In the genomic region with DNA sequence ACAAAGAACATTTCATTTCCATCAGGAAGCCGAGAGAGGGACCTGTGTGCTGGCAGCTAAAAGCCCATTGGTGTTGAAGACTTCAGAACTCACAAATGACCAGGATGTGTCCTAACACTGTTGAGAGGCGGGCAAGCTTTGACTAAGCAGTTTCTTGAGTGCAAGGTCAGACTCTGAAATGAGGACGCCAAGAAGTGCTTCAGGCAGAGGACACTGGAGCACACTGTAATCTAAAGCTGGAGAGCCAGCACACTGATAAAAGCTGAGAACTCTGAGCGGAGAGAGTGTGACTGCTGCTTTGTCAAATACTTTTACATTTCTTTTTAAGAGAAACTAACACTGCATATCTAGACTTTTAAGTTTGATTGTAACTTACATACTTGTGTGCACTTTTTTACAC, we compare ENCODE assay signal across 9 mouse cellular contexts.
A peak's percentile ranks its signal among the peaks of the same experiment; 100 is the strongest.
DNase-seq lines count a peak whose midpoint lies in the region; ATAC-seq and TF ChIP-seq lines count a peak whose summit lies in the region.
"Had no signal": no experiment of that assay in that cellular context is flagged by ENCODE, and none has a peak within 500 bp of the region (broad histone marks: within the 10 kb centered on the region; RNA-seq: fewer than 3 reads in every experiment).

No protein-coding gene starts in this region.

- H3K9ac ChIP-seq in kidney, embryonic 14.5 days (ENCODE audit: low read depth, low read length), result no peak overlapping the region
- no peak overlapping the region for H3K9ac ChIP-seq in midbrain, embryonic 15.5 days
- H3K9ac ChIP-seq: midbrain, embryonic 12.5 days had no signal

- H3K27ac ChIP-seq in cortical plate, adult 2 months (ENCODE audit: insufficient read depth, low read length), result 0 out of 2 replicates have a peak overlapping the region, but pooled peaks have one; percentile 44
- peak overlapping the region; percentile 33; the same call in 1 of the 2 replicates for H3K27ac ChIP-seq in kidney, embryonic 14.5 days (ENCODE audit: low read depth, low read length)
- peak overlapping the region; percentile 34; the same call in 1 of the 2 replicates for H3K27ac ChIP-seq in macrophage
- no peak overlapping the region for H3K27ac ChIP-seq in midbrain, embryonic 15.5 days
- H3K27ac ChIP-seq: midbrain, embryonic 12.5 days had no signal

- no peaks in the 10 kb centered on the region; the same call in 1 of the 2 replicates for H3K4me1 ChIP-seq in cortical plate, adult 2 months (ENCODE audit: control insufficient read depth, insufficient read depth, low read length)
- no peaks in the 10 kb centered on the region for H3K4me1 ChIP-seq in kidney, embryonic 14.5 days (ENCODE audit: control insufficient read depth, insufficient read depth, low read length)
- H3K4me1 ChIP-seq in midbrain, embryonic 15.5 days, result no peaks in the 10 kb centered on the region
- H3K4me1 ChIP-seq: midbrain, embryonic 12.5 days had no signal

- ATAC-seq in kidney, embryonic 14.5 days (ENCODE audit: low FRiP score, low TSS enrichment), result no peak
- no peak for ATAC-seq in monocyte, adult 5-6 weeks (replicated peaks; ENCODE audit: insufficient number of reproducible peaks, low FRiP score, low TSS enrichment, poor library complexity, severe bottlenecking)
- no peak for ATAC-seq in midbrain, embryonic 15.5 days (replicated peaks)

- H3K9me3 ChIP-seq in kidney, embryonic 14.5 days (ENCODE audit: control insufficient read depth, low read length), result no peaks in the 10 kb centered on the region
- no peaks in the 10 kb centered on the region for H3K9me3 ChIP-seq in midbrain, embryonic 15.5 days
- H3K9me3 ChIP-seq: midbrain, embryonic 12.5 days had no signal

- H3K4me2 ChIP-seq in kidney, embryonic 14.5 days (replicated peaks; ENCODE audit: low read depth, low read length), result no peak overlapping the region
- H3K4me2 ChIP-seq in midbrain, embryonic 15.5 days, result no peak overlapping the region
- H3K4me2 ChIP-seq: midbrain, embryonic 12.5 days had no signal

- DNase-seq in adrenal gland, adult 2 months, result peak; percentile 28
- DNase-seq in adrenal gland, postnatal 4 days (ENCODE audit: low spot score in 2 of 2), result no peak
- DNase-seq in right cerebral cortex, postnatal 10 days (ENCODE audit: low spot score in 2 of 2), result no peak

- no peak for TF ChIP-seq POLR2A in cortical plate, adult 2 months (IDR thresholded peaks at IDR 0.05; ENCODE audit: extremely low read depth, insufficient read depth, low read length)

- no peaks in the 10 kb centered on the region for H3K27me3 ChIP-seq in kidney, embryonic 14.5 days (ENCODE audit: control insufficient read depth, insufficient read depth, low read length)
- H3K27me3 ChIP-seq in midbrain, embryonic 15.5 days (replicated peaks), result no peaks in the 10 kb centered on the region
- H3K27me3 ChIP-seq: midbrain, embryonic 12.5 days had no signal

- no peak for TF ChIP-seq CTCF in cortical plate, adult 2 months (IDR thresholded peaks at IDR 0.05; ENCODE audit: extremely low read depth, insufficient read depth, low read length)

- no peaks in the 10 kb centered on the region for H3K79me2 ChIP-seq in macrophage (ENCODE audit: inconsistent target)

- H3K4me3 ChIP-seq in cortical plate, adult 2 months (ENCODE audit: insufficient read depth, low read length), result no peak overlapping the region
- H3K4me3 ChIP-seq in kidney, embryonic 14.5 days (ENCODE audit: low read length), result no peak overlapping the region
- H3K4me3 ChIP-seq in macrophage (ENCODE audit: inconsistent target), result no peak overlapping the region
- H3K4me3 ChIP-seq in midbrain, embryonic 15.5 days, result no peak overlapping the region
- H3K4me3 ChIP-seq: midbrain, embryonic 12.5 days had no signal

- 60% methylated on average over 4 of the region's 4 CpGs for WGBS in kidney, embryonic 14.5 days
- WGBS in macrophage (ENCODE audit: missing documents), result 61% methylated on average over 4 of the region's 4 CpGs
- WGBS in midbrain, embryonic 15.5 days, result 75% methylated on average over 4 of the region's 4 CpGs

- H3K36me3 ChIP-seq in kidney, embryonic 14.5 days (ENCODE audit: control insufficient read depth, insufficient read depth, low read length), result no peaks in the 10 kb centered on the region
- H3K36me3 ChIP-seq in macrophage (ENCODE audit: inconsistent target), result no peaks in the 10 kb centered on the region
- no peaks in the 10 kb centered on the region for H3K36me3 ChIP-seq in midbrain, embryonic 15.5 days (replicated peaks)
- H3K36me3 ChIP-seq: midbrain, embryonic 12.5 days had no signal
